Mouse (Mus musculus) thymus, postnatal 0 days (tissue): ENCODE results near the gene Acap2. TPM values are rescaled to one million over a fixed set of nuclear protein-coding genes. Genes with fewer than 3 reads are reported as not detected.

ENCODE experiments used
- DNase-seq: peaks from one replicate; pipeline ENCODE4 v3.0.0-alpha.2; 2015; ENCODE audit warnings: low spot score
- polyA plus RNA-seq: library from polyadenylated mRNA; unstranded; fragments of >200 nt; fragmentation: Nextera tagmentation; extraction: Ambion mirVana; gene quantifications from 2 replicates; pipeline ENCODE4 v1.2.1, GENCODE M21; 2015

The Acap2 gene
- polyA plus RNA-seq: 15.2 and 16.2 TPM in 2 replicates

- DNase-seq: peak; percentile 98
Observed at GRCm38 (mm10) chr16:31200790-31201567, at the start of gene Acap2. Gene Acap2 (minus strand): TSS chr16:31201245.

GRCm38 (mm10) chr16:31249401-31249800, 48.4 kb upstream of the Acap2 start:
- no peak for DNase-seq

- DNase-seq: no peak
Observed at GRCm38 (mm10) chr16:31248717-31249116, 47.7 kb upstream of the Acap2 start.

- no peak for DNase-seq
Observed at GRCm38 (mm10) chr16:31247442-31247841, 46.4 kb upstream of the Acap2 start.

GRCm38 (mm10) chr16:31244053-31244452, 43.0 kb upstream of the Acap2 start:
- DNase-seq: peak; percentile 4

- DNase-seq: no peak
Observed at GRCm38 (mm10) chr16:31241433-31241832, 40.4 kb upstream of the Acap2 start.

GRCm38 (mm10) chr16:31240569-31240968, 39.5 kb upstream of the Acap2 start:
- DNase-seq: no peak

- DNase-seq: no peak
Observed at GRCm38 (mm10) chr16:31238281-31238680, 37.2 kb upstream of the Acap2 start.

- DNase-seq: peak; percentile 81
Observed at GRCm38 (mm10) chr16:31235457-31236310, 34.6 kb upstream of the Acap2 start.

- no peak for DNase-seq
Observed at GRCm38 (mm10) chr16:31234808-31235456, 33.9 kb upstream of the Acap2 start.

- no peak for DNase-seq
Observed at GRCm38 (mm10) chr16:31234356-31234755, 33.3 kb upstream of the Acap2 start.

- DNase-seq: peak; percentile 13
Observed at GRCm38 (mm10) chr16:31233541-31234339, 32.7 kb upstream of the Acap2 start.

GRCm38 (mm10) chr16:31233167-31233498, 32.1 kb upstream of the Acap2 start:
- DNase-seq: no peak

- no peak for DNase-seq
Observed at GRCm38 (mm10) chr16:31232491-31233166, 31.6 kb upstream of the Acap2 start.

- DNase-seq: no peak
Observed at GRCm38 (mm10) chr16:31231591-31231990, 30.5 kb upstream of the Acap2 start.

GRCm38 (mm10) chr16:31227746-31228145, 26.7 kb upstream of the Acap2 start:
- DNase-seq: no peak

- no peak for DNase-seq
Observed at GRCm38 (mm10) chr16:31215271-31215670, 14.2 kb upstream of the Acap2 start.

- no peak for DNase-seq
Observed at GRCm38 (mm10) chr16:31213463-31213862, 12.4 kb upstream of the Acap2 start.

- DNase-seq: no peak
Observed at GRCm38 (mm10) chr16:31211503-31211902, 10.5 kb upstream of the Acap2 start.

GRCm38 (mm10) chr16:31210453-31210852, 9.4 kb upstream of the Acap2 start:
- no peak for DNase-seq
